Mouse (Mus musculus): ENCODE data around the gene Pla2r1. TPM values are rescaled to one million over a fixed set of nuclear protein-coding genes. Genes with fewer than 3 reads are reported as not detected.

Gene Pla2r1
- polyA plus RNA-seq, 1 experiment from 2014 or later = 3.3 TPM

- H3K4me1 ChIP-seq (ENCODE audit: control insufficient read depth, insufficient read depth, low read length) = no peaks in the 10 kb centered on the region
- no peaks in the 10 kb centered on the region for H3K27me3 ChIP-seq (ENCODE audit: control insufficient read depth, insufficient read depth, low read length)
- H3K4me2 ChIP-seq = no peak overlapping the region
- 82% methylated on average over 2 of the region's 2 CpGs for WGBS (ENCODE audit: insufficient replicate concordance)
- no peak overlapping the region for H3K4me3 ChIP-seq (ENCODE audit: low read depth, low read length)
- H3K9me3 ChIP-seq (replicated peaks; ENCODE audit: control insufficient read depth, low read length) = no peaks in the 10 kb centered on the region
- no peak overlapping the region for H3K9ac ChIP-seq (ENCODE audit: low read depth, low read length)
- no peak for ATAC-seq (replicated peaks; ENCODE audit: insufficient number of reproducible peaks, low FRiP score, low TSS enrichment)
- no peaks in the 10 kb centered on the region for H3K36me3 ChIP-seq (ENCODE audit: control insufficient read depth, insufficient read depth, low read length)
- H3K27ac ChIP-seq (ENCODE audit: low read depth, low read length) = no peak overlapping the region
These were observed 145.7 kb downstream of the Pla2r1 start for GRCm38 (mm10) chr2:60407387-60407786.

GRCm38 (mm10) chr2:60405431-60405830 is 147.7 kb downstream of the Pla2r1 start:
- no peaks in the 10 kb centered on the region for H3K27me3 ChIP-seq (ENCODE audit: control insufficient read depth, insufficient read depth, low read length)
- no peaks in the 10 kb centered on the region for H3K9me3 ChIP-seq (replicated peaks; ENCODE audit: control insufficient read depth, low read length)
- no peaks in the 10 kb centered on the region for H3K36me3 ChIP-seq (ENCODE audit: control insufficient read depth, insufficient read depth, low read length)
- H3K4me1 ChIP-seq (ENCODE audit: control insufficient read depth, insufficient read depth, low read length) = no peaks in the 10 kb centered on the region
- no peak overlapping the region for H3K9ac ChIP-seq (ENCODE audit: low read depth, low read length)
- 88% methylated on average over 5 of the region's 5 CpGs for WGBS (ENCODE audit: insufficient replicate concordance)
- no peak overlapping the region for H3K27ac ChIP-seq (ENCODE audit: low read depth, low read length)
- no peak overlapping the region for H3K4me2 ChIP-seq
- no peak overlapping the region for H3K4me3 ChIP-seq (ENCODE audit: low read depth, low read length)
- no peak for ATAC-seq (replicated peaks; ENCODE audit: insufficient number of reproducible peaks, low FRiP score, low TSS enrichment)

GRCm38 (mm10) chr2:60404763-60405162 is 148.3 kb downstream of the Pla2r1 start:
- Histone ChIP-seq H3K4me3 (ENCODE audit: low read depth, low read length) (no peak overlapping the region), H3K4me1 (ENCODE audit: control insufficient read depth, insufficient read depth, low read length) (no peaks in the 10 kb centered on the region), H3K27me3 (ENCODE audit: control insufficient read depth, insufficient read depth, low read length) (no peaks in the 10 kb centered on the region), H3K27ac (ENCODE audit: low read depth, low read length) (no peak overlapping the region), H3K36me3 (ENCODE audit: control insufficient read depth, insufficient read depth, low read length) (no peaks in the 10 kb centered on the region), H3K4me2 (no peak overlapping the region), H3K9ac (ENCODE audit: low read depth, low read length) (no peak overlapping the region), H3K9me3 (replicated peaks; ENCODE audit: control insufficient read depth, low read length) (no peaks in the 10 kb centered on the region)
- ATAC-seq (replicated peaks; ENCODE audit: insufficient number of reproducible peaks, low FRiP score, low TSS enrichment) = no peak
- 79% methylated on average over 7 of the region's 7 CpGs for WGBS (ENCODE audit: insufficient replicate concordance)

DNA sequence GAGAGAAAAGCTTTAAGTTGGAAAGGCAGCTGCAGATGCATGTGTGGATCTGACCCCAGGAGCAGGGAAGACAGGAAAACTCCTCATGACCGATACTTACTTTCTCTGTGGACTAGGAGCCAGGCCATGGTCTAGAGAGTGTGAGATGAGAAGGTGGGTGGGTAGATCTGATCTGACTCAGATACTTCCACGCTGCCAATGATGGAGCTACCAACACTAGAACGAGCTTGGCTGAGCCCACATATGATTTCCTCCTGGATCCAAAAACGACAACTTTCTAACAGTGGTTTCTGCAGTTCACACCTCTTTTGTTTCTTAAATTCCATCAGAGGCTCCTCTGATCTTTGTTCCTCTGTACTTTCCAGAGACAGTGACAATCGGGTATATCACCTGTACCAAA is 151.4 kb downstream of the Pla2r1 start:
- Histone ChIP-seq H3K9ac (ENCODE audit: low read depth, low read length) (no peak overlapping the region), H3K9me3 (replicated peaks; ENCODE audit: control insufficient read depth, low read length) (no peaks in the 10 kb centered on the region)

GRCm38 (mm10) chr2:60393786-60394185 is 159.3 kb downstream of the Pla2r1 start:
- Histone ChIP-seq H3K4me2 (no peak overlapping the region), H3K36me3 (ENCODE audit: control insufficient read depth, insufficient read depth, low read length) (no peaks in the 10 kb centered on the region), H3K4me1 (ENCODE audit: control insufficient read depth, insufficient read depth, low read length) (peaks cover 4% of the 10 kb centered on the region), H3K4me3 (ENCODE audit: low read depth, low read length) (no peak overlapping the region), H3K9me3 (replicated peaks; ENCODE audit: control insufficient read depth, low read length) (no peaks in the 10 kb centered on the region), H3K9ac (ENCODE audit: low read depth, low read length) (no peak overlapping the region), H3K27me3 (ENCODE audit: control insufficient read depth, insufficient read depth, low read length) (no peaks in the 10 kb centered on the region), H3K27ac (ENCODE audit: low read depth, low read length) (no peak overlapping the region)
- ATAC-seq (replicated peaks; ENCODE audit: insufficient number of reproducible peaks, low FRiP score, low TSS enrichment) = no peak
- WGBS (ENCODE audit: insufficient replicate concordance) = 66% methylated on average over 6 of the region's 6 CpGs

More for the DNA sequence above, 151.4 kb downstream of the Pla2r1 start:
- no peaks in the 10 kb centered on the region for H3K36me3 ChIP-seq (ENCODE audit: control insufficient read depth, insufficient read depth, low read length)
- 68% methylated on average over 5 of the region's 5 CpGs for WGBS (ENCODE audit: insufficient replicate concordance)
- no peak overlapping the region for H3K4me2 ChIP-seq
- no peaks in the 10 kb centered on the region for H3K4me1 ChIP-seq (ENCODE audit: control insufficient read depth, insufficient read depth, low read length)
- no peak for ATAC-seq (replicated peaks; ENCODE audit: insufficient number of reproducible peaks, low FRiP score, low TSS enrichment)
- no peak overlapping the region for H3K4me3 ChIP-seq (ENCODE audit: low read depth, low read length)
- H3K27me3 ChIP-seq (ENCODE audit: control insufficient read depth, insufficient read depth, low read length) = no peaks in the 10 kb centered on the region
- no peak overlapping the region for H3K27ac ChIP-seq (ENCODE audit: low read depth, low read length)

GRCm38 (mm10) chr2:60392286-60392685 is 160.8 kb downstream of the Pla2r1 start:
- 61% methylated on average over 4 of the region's 4 CpGs for WGBS (ENCODE audit: insufficient replicate concordance)
- Histone ChIP-seq H3K36me3 (ENCODE audit: control insufficient read depth, insufficient read depth, low read length) (no peaks in the 10 kb centered on the region), H3K4me1 (ENCODE audit: control insufficient read depth, insufficient read depth, low read length) (peaks cover 4% of the 10 kb centered on the region), H3K27ac (ENCODE audit: low read depth, low read length) (no peak overlapping the region), H3K4me3 (ENCODE audit: low read depth, low read length) (no peak overlapping the region), H3K27me3 (ENCODE audit: control insufficient read depth, insufficient read depth, low read length) (no peaks in the 10 kb centered on the region), H3K9ac (ENCODE audit: low read depth, low read length) (no peak overlapping the region), H3K4me2 (no peak overlapping the region), H3K9me3 (replicated peaks; ENCODE audit: control insufficient read depth, low read length) (no peaks in the 10 kb centered on the region)
- ATAC-seq (replicated peaks; ENCODE audit: insufficient number of reproducible peaks, low FRiP score, low TSS enrichment) = no peak

GRCm38 (mm10) chr2:60387363-60387762 is 165.7 kb downstream of the Pla2r1 start:
- H3K9me3 ChIP-seq (replicated peaks; ENCODE audit: control insufficient read depth, low read length) = no peaks in the 10 kb centered on the region
- no peak overlapping the region for H3K4me3 ChIP-seq (ENCODE audit: low read depth, low read length)
- 59% methylated on average over 3 of the region's 3 CpGs for WGBS (ENCODE audit: insufficient replicate concordance)
- peaks cover 4% of the 10 kb centered on the region for H3K4me1 ChIP-seq (ENCODE audit: control insufficient read depth, insufficient read depth, low read length)
- no peak overlapping the region for H3K27ac ChIP-seq (ENCODE audit: low read depth, low read length)
- H3K27me3 ChIP-seq (ENCODE audit: control insufficient read depth, insufficient read depth, low read length) = no peaks in the 10 kb centered on the region
- no peak for ATAC-seq (replicated peaks; ENCODE audit: insufficient number of reproducible peaks, low FRiP score, low TSS enrichment)
- no peak overlapping the region for H3K9ac ChIP-seq (ENCODE audit: low read depth, low read length)
- no peaks in the 10 kb centered on the region for H3K36me3 ChIP-seq (ENCODE audit: control insufficient read depth, insufficient read depth, low read length)
- H3K4me2 ChIP-seq = no peak overlapping the region

DNA sequence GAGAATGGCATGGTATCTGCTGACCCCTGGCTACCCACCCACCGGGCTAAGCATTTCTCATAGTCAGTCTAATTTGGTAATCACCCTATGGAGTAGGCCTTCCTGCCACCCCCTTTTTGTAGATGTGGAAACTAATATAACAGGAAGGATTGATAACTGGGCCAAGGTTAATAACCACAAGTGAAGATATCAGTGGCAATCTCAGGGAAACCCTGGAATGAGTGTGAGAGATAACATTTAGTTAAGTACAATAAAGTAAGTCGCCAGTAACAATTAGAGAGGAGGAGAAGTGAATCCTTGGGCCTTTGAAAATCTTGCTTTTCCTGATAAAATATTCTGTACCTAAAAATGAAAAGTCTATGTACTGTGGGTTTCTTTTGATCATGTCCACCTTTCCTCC is 166.3 kb downstream of the Pla2r1 start:
- H3K27me3 ChIP-seq (ENCODE audit: control insufficient read depth, insufficient read depth, low read length) = no peaks in the 10 kb centered on the region
- H3K4me3 ChIP-seq (ENCODE audit: low read depth, low read length) = no peak overlapping the region
- H3K27ac ChIP-seq (ENCODE audit: low read depth, low read length) = no peak overlapping the region
- H3K4me1 ChIP-seq (ENCODE audit: control insufficient read depth, insufficient read depth, low read length) = peaks cover 4% of the 10 kb centered on the region
- no peaks in the 10 kb centered on the region for H3K9me3 ChIP-seq (replicated peaks; ENCODE audit: control insufficient read depth, low read length)
- no peak overlapping the region for H3K9ac ChIP-seq (ENCODE audit: low read depth, low read length)
- no peak for ATAC-seq (replicated peaks; ENCODE audit: insufficient number of reproducible peaks, low FRiP score, low TSS enrichment)
- no peak overlapping the region for H3K4me2 ChIP-seq
- 61% methylated on average over 2 of the region's 2 CpGs for WGBS (ENCODE audit: insufficient replicate concordance)
- H3K36me3 ChIP-seq (ENCODE audit: control insufficient read depth, insufficient read depth, low read length) = no peaks in the 10 kb centered on the region

DNA sequence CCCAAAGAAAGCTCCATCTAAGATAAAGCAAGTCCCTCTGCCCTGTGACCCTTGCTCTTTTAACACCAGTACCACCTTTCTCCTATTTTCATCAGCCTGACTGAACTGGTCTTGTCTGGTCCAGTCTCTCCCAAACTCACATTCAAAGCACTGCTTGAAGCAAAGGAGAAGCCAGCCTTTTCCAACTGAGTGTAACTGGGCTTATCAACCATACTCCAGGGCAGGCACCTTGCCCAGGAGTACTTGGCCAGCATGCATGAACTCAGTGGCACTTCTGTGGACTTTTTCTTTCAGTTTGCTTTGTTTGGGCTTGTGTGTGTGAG is 168.4 kb downstream of the Pla2r1 start:
- H3K36me3 ChIP-seq (ENCODE audit: control insufficient read depth, insufficient read depth, low read length) = no peaks in the 10 kb centered on the region
- H3K27ac ChIP-seq (ENCODE audit: low read depth, low read length) = no peak overlapping the region
- ATAC-seq (replicated peaks; ENCODE audit: insufficient number of reproducible peaks, low FRiP score, low TSS enrichment) = no peak
- H3K4me2 ChIP-seq = no peak overlapping the region
- no peak overlapping the region for H3K9ac ChIP-seq (ENCODE audit: low read depth, low read length)
- no peak overlapping the region for H3K4me3 ChIP-seq (ENCODE audit: low read depth, low read length)
- H3K4me1 ChIP-seq (ENCODE audit: control insufficient read depth, insufficient read depth, low read length) = no peaks in the 10 kb centered on the region; the same call in 1 of the 2 replicates
- H3K27me3 ChIP-seq (ENCODE audit: control insufficient read depth, insufficient read depth, low read length) = no peaks in the 10 kb centered on the region
- no peaks in the 10 kb centered on the region for H3K9me3 ChIP-seq (replicated peaks; ENCODE audit: control insufficient read depth, low read length)
